Mouse (Mus musculus) CD4-positive, CD25-positive, alpha-beta regulatory T cell (primary cell): ENCODE measurements around the gene Ssxb6. TPM values are rescaled to one million over a fixed set of nuclear protein-coding genes. Genes with fewer than 3 reads are reported as not detected.

Source experiments
- polyA plus RNA-seq: library from polyadenylated mRNA; unstranded; fragments of 100-300 nt; shearing (Covaris generic); gene quantifications from one replicate; pipeline ENCODE4 v1.2.1, GENCODE M21; 2017

Ssxb6 gene
- polyA plus RNA-seq = not detected

GRCm38 (mm10) chrX:8548155-8548554 is at the start of gene Ssxb6:
Ssxb6 (minus strand) TSS chrX:8548255.

GRCm38 (mm10) chrX:8591716-8592115 is 43.7 kb upstream of the Ssxb6 start, which contains the start of gene Ssxb3:
Ssxb3 (minus strand) TSS chrX:8591816.

GRCm38 (mm10) chrX:8524854-8525253 is 23.2 kb downstream of the Ssxb6 start, which contains the start of gene Gm14459:
Gm14459 (minus strand) TSS chrX:8524954.

Other genes starting within 250 kb of the Ssxb6 start
- gene Ssxb10, start 220.8 kb downstream of the Ssxb6 start, polyA plus RNA-seq = not detected
- not detected for gene Ssxb9, start 181.3 kb downstream of the Ssxb6 start, polyA plus RNA-seq
- gene Ssxb1, start 134.9 kb downstream of the Ssxb6 start, polyA plus RNA-seq = not detected
- not detected for gene Ssxb2, start 86.5 kb downstream of the Ssxb6 start, polyA plus RNA-seq
- gene Gm14459, start 23.3 kb downstream of the Ssxb6 start, polyA plus RNA-seq = not detected
- gene Ssxb3, start 43.6 kb upstream of the Ssxb6 start, polyA plus RNA-seq = not detected
- not detected for gene Ssxb8, start 142.6 kb upstream of the Ssxb6 start, polyA plus RNA-seq
- not detected for gene Ssx9, start 200.2 kb upstream of the Ssxb6 start, polyA plus RNA-seq